Mouse (Mus musculus): ENCODE data around the gene Zfp622.

Gene Zfp622

DNA sequence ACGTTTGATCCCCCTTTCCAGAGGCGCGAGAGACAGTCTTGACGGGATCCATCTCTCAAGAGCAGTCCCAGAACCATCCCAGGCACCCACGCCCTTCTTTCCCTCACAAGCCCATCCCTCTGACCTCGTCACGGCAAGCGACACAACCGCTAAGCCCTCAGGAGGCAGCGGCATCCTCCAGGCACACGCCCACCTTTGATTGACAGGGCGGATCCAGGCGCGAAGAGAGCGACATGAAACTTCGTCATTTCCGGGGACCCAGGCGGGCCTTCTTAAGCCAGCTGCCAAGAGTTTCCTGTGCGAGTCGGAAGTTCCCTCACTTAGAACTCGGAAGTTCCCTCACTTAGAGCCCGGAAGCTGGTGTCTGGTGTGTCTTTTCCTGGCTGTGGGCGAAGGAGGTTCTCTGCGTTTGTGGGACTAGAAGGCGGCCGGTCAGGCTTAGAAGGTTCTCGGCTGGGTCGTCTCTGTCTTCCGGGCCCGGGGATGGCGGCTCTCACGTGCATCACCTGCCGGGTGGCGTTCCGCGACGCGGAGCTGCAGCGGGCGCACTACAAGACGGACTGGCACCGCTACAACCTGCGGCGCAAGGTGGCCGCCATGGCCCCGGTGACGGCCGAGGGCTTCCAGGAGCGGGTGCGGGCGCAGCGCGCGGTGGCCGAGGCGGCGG lies at the start of gene Zfp622:
Gene Zfp622 (plus strand): TSS at position 300 of the 667 bp plus-strand sequence.
- DNase-seq, result peak; percentile 92

- DNase-seq, result no peak
Measured at GRCm38 (mm10) chr15:25934411-25934810, 49.8 kb upstream of the Zfp622 start.

DNA sequence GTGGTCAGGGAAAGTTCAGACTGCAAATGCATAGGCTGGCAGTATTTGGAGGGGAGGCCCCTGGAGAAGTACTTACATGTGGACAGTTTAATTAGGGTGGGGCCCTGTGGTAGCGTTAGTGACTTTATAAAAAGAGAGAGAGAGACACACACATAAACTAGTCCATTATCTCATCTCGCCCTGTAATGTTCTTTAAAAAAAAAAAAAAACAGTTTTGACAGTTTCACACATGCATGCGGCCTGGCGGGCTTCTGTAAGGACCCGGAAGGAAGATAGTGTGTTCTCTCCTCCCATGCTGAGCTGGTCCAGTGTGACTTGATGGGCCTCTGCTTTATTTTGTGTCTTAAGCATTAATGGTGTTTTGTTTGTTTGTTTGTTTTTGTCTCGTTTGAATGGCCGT lies 45.7 kb upstream of the Zfp622 start:
- no peak for DNase-seq

GRCm38 (mm10) chr15:25940397-25941377 lies 43.5 kb upstream of the Zfp622 start:
- DNase-seq, result no peak

DNA sequence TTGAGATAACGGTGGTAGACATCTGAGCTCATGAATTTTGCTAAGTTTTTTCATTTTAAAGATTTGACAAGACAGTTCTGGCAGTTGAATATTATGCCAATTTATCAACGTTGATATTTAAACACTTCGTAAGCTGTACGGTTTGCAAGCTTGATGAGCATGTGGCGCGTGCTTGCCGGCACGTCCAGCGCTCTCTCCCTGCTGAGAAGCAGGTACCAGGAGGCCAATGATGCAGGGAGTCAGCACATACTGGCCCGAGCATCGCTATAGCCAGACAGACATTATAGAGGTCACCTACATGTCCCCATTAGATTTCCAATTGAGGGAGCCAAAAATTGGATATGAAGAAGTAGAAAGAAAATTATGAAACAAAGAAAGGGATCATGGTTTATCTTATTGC lies 42.7 kb upstream of the Zfp622 start:
- DNase-seq, result no peak

GRCm38 (mm10) chr15:25942415-25942814 lies 41.8 kb upstream of the Zfp622 start:
- DNase-seq, result no peak

GRCm38 (mm10) chr15:25943386-25944137 lies 40.6 kb upstream of the Zfp622 start:
- DNase-seq, result no peak

DNA sequence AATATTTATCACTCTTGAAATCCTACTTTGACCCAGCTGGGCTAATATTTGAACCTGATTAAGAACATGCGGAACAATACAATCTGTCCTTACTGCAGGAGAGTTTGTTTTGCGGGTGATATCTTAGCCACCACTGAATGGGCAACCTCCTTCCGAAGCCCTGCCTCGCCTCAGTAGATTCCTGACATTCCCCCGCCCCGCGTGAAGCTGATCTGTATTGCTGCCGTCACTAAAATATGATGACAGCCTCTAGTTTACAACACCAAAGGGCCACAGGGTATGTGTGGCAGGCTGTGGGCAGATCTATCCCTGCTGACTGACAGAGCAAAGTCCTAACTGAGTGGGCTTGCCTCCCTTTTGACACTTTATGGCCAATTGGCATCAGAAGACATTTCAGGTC lies 38.9 kb upstream of the Zfp622 start:
- DNase-seq, result no peak

- no peak for DNase-seq
Measured at GRCm38 (mm10) chr15:25946482-25946881, 37.7 kb upstream of the Zfp622 start.

- DNase-seq, result no peak
Measured at GRCm38 (mm10) chr15:25947383-25947782, 36.8 kb upstream of the Zfp622 start.

GRCm38 (mm10) chr15:25948257-25949223 lies 35.6 kb upstream of the Zfp622 start:
- DNase-seq, result no peak

DNA sequence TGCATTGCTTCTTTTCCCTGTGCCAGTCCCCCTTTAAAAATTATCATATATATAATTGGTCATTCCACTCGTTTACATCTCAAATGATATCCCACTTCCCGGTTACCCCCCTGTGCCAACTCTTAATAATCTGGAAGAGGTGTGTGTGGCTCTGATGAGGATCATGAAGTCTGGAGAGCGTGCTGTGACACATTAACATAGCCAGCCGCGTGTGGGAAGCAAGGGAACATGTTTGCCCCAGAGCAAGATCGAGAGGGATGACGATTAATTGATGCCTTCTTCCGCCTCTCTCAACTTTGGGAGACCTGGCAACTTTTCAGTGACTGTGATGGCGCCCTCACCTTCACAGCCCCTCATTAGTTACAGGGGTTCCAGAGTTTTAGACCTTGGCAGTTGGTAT lies 34.5 kb upstream of the Zfp622 start:
- no peak for DNase-seq

GRCm38 (mm10) chr15:25950584-25950983 lies 33.6 kb upstream of the Zfp622 start:
- no peak for DNase-seq

DNA sequence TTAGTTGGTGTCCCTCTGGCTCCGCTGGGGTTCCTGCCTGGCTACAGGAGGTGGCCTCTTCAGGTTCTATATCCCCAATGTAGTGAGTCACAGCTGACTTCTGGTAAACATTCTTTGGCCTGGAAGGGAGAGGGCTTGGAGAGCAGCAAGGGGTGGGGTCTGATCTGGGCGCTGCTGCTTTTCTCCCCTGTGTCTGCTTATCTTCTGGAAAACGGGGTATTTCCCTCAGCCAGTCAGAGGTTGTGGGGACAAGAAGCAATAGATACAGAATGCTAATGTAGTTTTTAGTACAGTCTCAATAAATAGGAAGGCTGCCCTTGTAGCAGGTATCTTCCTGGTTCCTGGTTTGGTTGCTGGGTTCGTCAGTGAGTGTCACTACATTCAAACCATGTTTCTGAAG lies 33.1 kb upstream of the Zfp622 start:
- DNase-seq, result no peak

DNA sequence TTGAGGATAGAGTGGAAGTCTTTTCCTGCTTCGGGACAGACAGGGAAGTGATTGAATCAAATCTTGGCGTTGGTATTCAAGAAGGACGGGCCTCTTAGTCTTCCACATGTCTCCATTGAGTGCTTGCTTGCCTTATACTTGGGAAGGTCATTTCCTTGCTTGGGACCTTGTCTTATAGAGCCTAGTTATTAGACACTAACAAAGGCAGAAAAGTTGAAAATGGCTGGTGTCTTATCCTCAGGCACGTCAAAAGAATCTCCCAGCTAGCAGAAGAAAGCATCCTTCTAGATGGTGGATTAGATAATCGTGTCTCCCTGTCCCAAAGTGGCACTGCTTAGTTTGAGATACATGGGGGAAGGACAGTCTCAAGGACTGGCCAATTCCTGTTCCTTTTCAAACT lies 28.2 kb upstream of the Zfp622 start:
- no peak for DNase-seq

- no peak for DNase-seq
Measured at GRCm38 (mm10) chr15:25956422-25957117, 27.6 kb upstream of the Zfp622 start.

- DNase-seq, result no peak
Measured at GRCm38 (mm10) chr15:25957651-25958050, 26.5 kb upstream of the Zfp622 start.

DNA sequence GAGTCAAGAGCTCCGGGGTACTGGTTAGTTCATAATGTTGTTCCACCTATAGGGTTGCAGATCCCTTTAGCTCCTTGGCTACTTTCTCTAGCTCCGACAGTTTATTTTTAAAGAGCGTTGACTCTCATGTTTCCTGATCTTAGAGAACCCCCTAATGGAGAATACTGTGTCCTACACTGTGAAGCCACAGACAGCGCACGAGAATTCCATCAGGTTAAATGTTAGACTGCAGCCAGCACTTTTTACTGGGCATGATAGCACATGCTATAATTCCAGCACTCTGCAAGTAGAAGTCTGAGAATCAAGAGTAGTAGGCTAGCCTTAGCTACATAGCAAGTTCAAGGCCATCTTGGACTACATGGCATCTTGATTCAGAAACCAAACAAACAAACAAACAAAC lies 24.8 kb upstream of the Zfp622 start:
- no peak for DNase-seq

DNA sequence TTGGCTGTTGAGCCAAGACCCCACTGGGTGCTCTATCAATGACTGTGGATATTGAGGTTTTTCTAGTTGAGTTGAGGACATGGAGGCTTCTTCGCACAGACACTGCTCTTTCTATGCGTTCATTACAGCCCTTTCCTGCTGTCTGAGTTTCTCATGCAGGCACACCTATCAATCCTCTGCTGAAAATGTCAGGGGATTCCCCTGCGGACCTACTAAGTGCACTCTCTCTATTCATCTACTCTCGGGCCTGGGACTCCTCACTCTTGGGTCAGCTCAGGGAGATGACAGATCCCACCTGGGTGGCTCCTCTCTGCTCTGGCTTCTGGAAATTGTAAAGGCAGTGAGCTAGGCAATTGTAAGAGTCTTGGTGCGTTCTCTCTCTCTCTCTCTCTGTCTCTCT lies 23.9 kb upstream of the Zfp622 start:
- no peak for DNase-seq

GRCm38 (mm10) chr15:25966220-25966774 lies 17.9 kb upstream of the Zfp622 start:
- DNase-seq, result no peak

GRCm38 (mm10) chr15:25971596-25971995 lies 12.6 kb upstream of the Zfp622 start:
- no peak for DNase-seq
